Mouse (Mus musculus) liver, postnatal 0 days (tissue): ENCODE measurements around the gene Cfap299. TPM values are rescaled to one million over a fixed set of nuclear protein-coding genes. Genes with fewer than 3 reads are reported as not detected.

Experiments
- ATAC-seq: fragments of 200-750 bp; cut with Nextera tagmentation; 2 replicates; pipeline ENCODE4 v1.8.0; 2017; ENCODE audit warnings: mild to moderate bottlenecking, moderate library complexity
- DNase-seq: peaks from one replicate; pipeline ENCODE4 v3.0.0-alpha.2; 2016
- H3K27ac ChIP-seq: fragments of 300-500 bp; sonication (generic); 2 replicates; pipeline ENCODE4 v1.5.1; 2014; ENCODE audit warnings: antibody characterized with exemption, moderate library complexity, mild to moderate bottlenecking, low read depth
- H3K27me3 ChIP-seq: fragments of 300-500 bp; sonication (generic); 2 replicates; pipeline ENCODE4 v1.6.1; 2014; ENCODE audit warnings: low read length, control low read depth, mixed read lengths; ENCODE audit not compliant: insufficient read depth
- H3K36me3 ChIP-seq: fragments of 300-500 bp; sonication (generic); replicated peaks from 2 replicates; pipeline ENCODE4 v1.6.1; 2014; ENCODE audit warnings: mild to moderate bottlenecking, control low read depth, low read length, moderate library complexity, mixed read lengths; ENCODE audit not compliant: insufficient read depth
- H3K4me1 ChIP-seq: fragments of 300-500 bp; sonication (generic); 2 replicates; pipeline ENCODE4 v1.6.1; 2014; ENCODE audit warnings: antibody characterized with exemption, mild to moderate bottlenecking, control low read depth; ENCODE audit not compliant: insufficient read depth
- H3K4me2 ChIP-seq: fragments of 300-500 bp; sonication (generic); 2 replicates; pipeline ENCODE4 v1.6.1; 2014; ENCODE audit warnings: low read depth, mild to moderate bottlenecking, low read length, moderate library complexity, mixed read lengths
- H3K4me3 ChIP-seq: fragments of 300-500 bp; sonication (generic); 2 replicates; pipeline ENCODE4 v1.5.1; 2014; ENCODE audit warnings: low read depth, low read length
- H3K9ac ChIP-seq: fragments of 300-500 bp; sonication (generic); replicated peaks from 2 replicates; pipeline ENCODE4 v1.6.1; 2014; ENCODE audit warnings: mild to moderate bottlenecking, moderate library complexity
- H3K9me3 ChIP-seq: fragments of 300-500 bp; sonication (generic); 2 replicates; pipeline ENCODE4 v1.6.1; 2016; ENCODE audit warnings: mild to moderate bottlenecking, control low read depth, low read length, mixed read lengths
- CTCF ChIP-seq: sonication (generic); IDR thresholded peaks from 2 replicates; pipeline ENCODE4 v1.5.1; 2016; ENCODE audit warnings: antibody characterized with exemption, low read depth
- EP300 ChIP-seq: IDR thresholded peaks from 2 replicates; pipeline ENCODE4 v1.6.1; 2016; ENCODE audit warnings: antibody characterized with exemption, low read depth, mild to moderate bottlenecking
- WGBS: fragments of 180-500 bp; shearing (Covaris S2); extraction: QIAGEN DNeasy Blood & Tissue Kit; methylation state at CpG from one replicate; pipeline ENCODE4 v1.1.7; 2014; ENCODE audit not compliant: insufficient replicate concordance; 5-methylcytosine and 5-hydroxymethylcytosine counted together
- polyA plus RNA-seq: library from polyadenylated mRNA; unstranded; fragments of >200 nt; fragmentation: Nextera tagmentation; extraction: Ambion mirVana; gene quantifications from 2 replicates; pipeline ENCODE4 v1.2.1, GENCODE M21; 2015

Gene Cfap299
- not detected in 2 replicates for polyA plus RNA-seq

DNA sequence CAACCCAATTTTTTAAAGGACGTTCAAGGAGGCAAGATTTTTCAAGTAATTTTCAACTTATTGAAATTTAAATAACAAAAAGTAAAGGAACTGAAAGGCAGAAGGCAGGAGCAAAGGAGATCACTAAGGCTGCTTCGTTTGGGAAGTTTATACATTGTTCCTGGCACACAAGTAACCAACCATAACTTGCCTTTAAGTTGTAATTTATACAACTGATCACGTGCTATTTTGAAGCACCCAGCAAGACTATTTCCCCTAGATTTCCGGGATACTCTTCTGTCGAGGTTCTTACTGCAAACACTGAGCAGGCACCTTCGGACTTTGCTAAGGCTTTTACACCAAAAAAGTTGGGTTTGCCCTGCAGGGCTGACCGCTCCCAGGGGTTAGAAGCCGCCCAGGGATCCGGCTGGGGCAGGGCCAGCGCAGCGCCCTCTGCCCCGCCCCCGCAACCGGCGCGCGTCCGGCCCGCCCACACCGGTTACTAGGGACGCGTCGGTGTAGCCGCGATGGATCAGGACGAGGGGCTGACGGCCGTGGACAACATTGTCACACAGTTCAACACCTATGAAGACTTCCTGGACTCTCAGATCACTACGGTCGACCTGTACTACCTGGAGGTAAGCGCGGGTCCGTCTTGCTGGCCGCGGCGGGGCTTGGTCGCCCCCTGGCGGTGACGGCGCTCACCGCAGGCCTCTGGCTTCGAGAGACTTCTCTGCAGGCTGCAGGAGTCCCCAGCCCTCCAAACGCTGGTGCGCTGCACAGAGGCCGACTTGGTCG, at the start of gene Cfap299:
Gene Cfap299, plus strand, starts transcription at position 457 of the 777 bp plus-strand sequence.
- Histone ChIP-seq H3K9ac (no peak within 1 kb of the TSS), H3K9me3 (no peaks in the 10 kb centered on the region), H3K4me1 (peaks cover 7% of the 10 kb centered on the region; the same call in 1 of the 2 replicates), H3K36me3 (no peaks in the 10 kb centered on the region), H3K4me3 (peak within 1 kb of the TSS; percentile 62), H3K27me3 (no peaks in the 10 kb centered on the region), H3K4me2 (peak within 1 kb of the TSS; percentile 83), H3K27ac (no peak within 1 kb of the TSS)
- DNase-seq, result peak; percentile 82
- ATAC-seq, result peak; percentile 94
- no peak for TF ChIP-seq EP300
- TF ChIP-seq CTCF, result peak; percentile 96
- WGBS, result 2% methylated on average over 46 of the region's 46 CpGs

DNA sequence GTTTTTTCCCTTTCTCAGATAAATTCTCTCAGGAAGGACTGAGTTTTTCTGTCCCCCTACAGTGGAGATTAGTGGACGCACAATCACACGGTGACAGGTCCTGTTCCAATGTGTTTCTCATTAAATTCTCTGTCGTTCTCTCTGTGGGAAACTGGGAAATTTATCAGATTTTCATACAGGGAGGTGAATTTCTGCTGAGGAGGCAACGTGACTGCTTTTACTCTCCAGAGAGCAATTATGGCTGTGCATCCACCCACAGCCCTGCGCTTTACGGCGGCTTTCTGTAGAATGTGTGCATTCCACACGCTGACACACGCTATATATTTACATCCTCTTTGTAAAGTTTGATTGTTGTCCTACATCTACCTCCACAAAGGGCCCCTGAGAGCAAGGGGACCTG, 47.1 kb upstream of the Cfap299 start:
- TF ChIP-seq CTCF, result no peak
- no peaks in the 10 kb centered on the region for H3K9me3 ChIP-seq
- DNase-seq (no peak), ATAC-seq (no peak)
- no peaks in the 10 kb centered on the region for H3K4me1 ChIP-seq
- H3K27ac ChIP-seq, result no peak overlapping the region
- no peak overlapping the region for H3K9ac ChIP-seq
- H3K4me3 ChIP-seq, result no peak overlapping the region
- H3K36me3 ChIP-seq, result no peaks in the 10 kb centered on the region
- no peaks in the 10 kb centered on the region for H3K27me3 ChIP-seq
- 73% methylated on average over 9 of the region's 9 CpGs for WGBS
- H3K4me2 ChIP-seq, result no peak overlapping the region

DNA sequence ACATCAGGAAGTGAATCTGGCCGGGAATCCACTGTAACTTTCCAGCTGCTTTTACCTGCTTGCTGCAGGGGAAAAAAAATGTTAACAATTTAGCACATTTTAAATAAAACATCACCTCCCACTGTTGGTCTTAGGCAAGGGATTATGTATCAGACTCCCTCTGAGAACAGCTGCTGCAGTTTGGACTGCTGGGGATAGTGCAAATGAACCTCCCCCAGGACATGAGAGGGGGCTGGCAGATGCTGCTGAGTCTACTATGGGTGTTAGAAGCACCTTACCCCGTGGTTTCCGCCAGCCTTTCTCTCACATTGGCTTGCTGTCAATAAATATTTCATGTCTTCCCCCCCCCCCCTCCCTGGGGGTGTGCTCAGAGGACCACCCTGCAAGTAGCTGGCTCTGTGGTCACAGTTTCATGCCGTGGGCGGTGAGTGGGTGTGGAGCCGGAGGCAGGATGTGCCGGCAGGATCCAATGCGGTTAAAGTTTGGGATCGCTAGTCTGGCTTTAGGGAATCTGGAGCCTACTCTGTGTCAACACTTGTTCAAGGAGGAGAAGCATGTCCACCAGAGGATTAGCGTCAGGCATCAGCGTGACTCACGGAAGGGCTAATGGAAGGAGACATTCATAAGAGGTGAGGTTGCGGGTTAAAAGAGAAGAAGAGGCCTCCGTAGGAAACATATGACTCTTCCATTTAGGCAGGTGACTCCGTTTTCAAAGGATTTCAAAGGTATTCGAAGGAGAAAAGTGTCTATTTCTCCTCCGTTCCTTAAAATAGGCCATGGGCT, 45.2 kb upstream of the Cfap299 start:
- no peak overlapping the region for H3K4me2 ChIP-seq
- 33% methylated on average over 17 of the region's 17 CpGs for WGBS
- DNase-seq (no peak), ATAC-seq (no peak)
- H3K36me3 ChIP-seq, result no peaks in the 10 kb centered on the region
- TF ChIP-seq CTCF, result no peak
- TF ChIP-seq EP300, result no peak
- no peaks in the 10 kb centered on the region for H3K4me1 ChIP-seq
- no peaks in the 10 kb centered on the region for H3K9me3 ChIP-seq
- H3K9ac ChIP-seq, result no peak overlapping the region
- no peaks in the 10 kb centered on the region for H3K27me3 ChIP-seq
- no peak overlapping the region for H3K4me3 ChIP-seq
- no peak overlapping the region for H3K27ac ChIP-seq

DNA sequence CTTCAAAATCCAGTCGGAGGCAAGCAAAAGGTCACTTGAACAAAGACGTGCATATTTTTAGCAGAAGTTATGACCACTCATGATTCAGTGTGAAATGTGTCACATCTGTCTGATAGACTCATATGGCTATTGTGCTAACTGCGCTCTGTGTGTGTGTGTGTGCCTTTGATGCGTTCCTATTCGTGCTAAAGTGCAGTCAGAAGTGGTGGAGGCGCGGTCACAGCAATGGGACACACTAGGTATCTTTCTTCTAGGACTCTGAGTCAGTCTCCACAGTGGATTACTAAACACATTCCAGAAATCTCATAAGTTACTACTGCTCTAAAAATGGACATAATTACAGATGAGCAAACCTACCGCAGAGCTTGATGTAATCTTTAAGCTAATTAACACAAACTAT, 38.5 kb upstream of the Cfap299 start:
- H3K4me1 ChIP-seq, result no peaks in the 10 kb centered on the region
- 76% methylated on average over 8 of the region's 8 CpGs for WGBS
- no peak for DNase-seq
- peaks cover 12% of the 10 kb centered on the region; the same call in 1 of the 2 replicates for H3K27me3 ChIP-seq
- H3K4me2 ChIP-seq, result no peak overlapping the region
- no peaks in the 10 kb centered on the region for H3K36me3 ChIP-seq
- TF ChIP-seq CTCF, result no peak
- no peak for TF ChIP-seq EP300
- H3K9me3 ChIP-seq, result no peaks in the 10 kb centered on the region
- H3K27ac ChIP-seq, result no peak overlapping the region
- H3K4me3 ChIP-seq, result no peak overlapping the region
- H3K9ac ChIP-seq, result no peak overlapping the region
- no peak for ATAC-seq

DNA sequence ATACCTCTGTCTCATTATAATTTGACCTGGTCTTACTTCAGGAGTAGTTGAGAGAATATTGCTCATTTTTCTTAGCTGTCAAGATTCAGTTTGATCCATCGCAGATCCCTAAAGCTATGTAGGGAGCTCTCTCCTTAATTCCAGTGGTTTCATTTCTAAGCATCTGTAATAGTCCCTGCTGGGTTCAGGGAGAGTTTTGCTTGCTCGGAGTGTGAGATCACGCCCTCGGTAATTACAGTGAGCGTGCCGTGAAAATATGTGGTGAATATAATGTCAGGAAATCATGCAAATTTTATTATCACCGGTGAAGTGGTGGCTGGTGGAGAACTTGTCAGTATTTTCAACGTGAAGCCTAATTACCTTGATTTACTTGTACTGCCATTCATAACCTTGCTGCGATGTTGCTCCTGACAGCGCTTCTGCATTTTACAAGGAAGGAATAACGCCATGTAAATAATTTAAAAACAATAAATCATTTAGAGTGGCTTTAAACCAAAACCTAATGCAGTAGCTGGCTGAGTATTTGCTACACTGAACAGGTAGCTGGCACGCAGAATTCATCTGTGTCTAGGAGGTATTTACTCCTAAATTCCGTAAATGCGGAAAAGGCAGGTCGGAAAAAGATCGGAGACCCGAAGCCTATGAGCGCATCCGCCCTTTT, 36.6 kb upstream of the Cfap299 start:
- Histone ChIP-seq H3K4me2 (no peak overlapping the region), H3K9ac (no peak overlapping the region), H3K9me3 (no peaks in the 10 kb centered on the region), H3K4me1 (no peaks in the 10 kb centered on the region), H3K27ac (no peak overlapping the region), H3K36me3 (no peaks in the 10 kb centered on the region), H3K27me3 (peaks cover 12% of the 10 kb centered on the region; the same call in 1 of the 2 replicates), H3K4me3 (no peak overlapping the region)
- DNase-seq (no peak), ATAC-seq (no peak)
- 6% methylated on average over 19 of the region's 19 CpGs for WGBS
- TF ChIP-seq EP300, result no peak
